Mouse (Mus musculus) duodenum, adult 2 months (tissue): Measurements from ENCODE around the gene Olfr904. TPM values are rescaled to one million over a fixed set of nuclear protein-coding genes. Genes with fewer than 3 reads are reported as not detected.

ENCODE experiments used
- polyA plus RNA-seq: library from polyadenylated mRNA; depleted of rRNA; stranded (reverse); fragments of >200 nt; gene quantifications from 2 replicates; pipeline ENCODE4 v1.2.3, GENCODE M21; 2012; ENCODE audit warnings: low replicate concordance; rRNA removed

The Olfr904 gene
- not detected in 2 replicates for polyA plus RNA-seq

GRCm38 (mm10) chr9:38462844-38463243 lies at the start of gene Olfr904:
TSS of gene Olfr904 (plus strand) at chr9:38463144.

GRCm38 (mm10) chr9:38429155-38429554 lies 33.8 kb upstream of the Olfr904 start, which contains the start of gene Olfr901:
TSS of gene Olfr901 (plus strand) at chr9:38429455.

GRCm38 (mm10) chr9:38447352-38447751 lies 15.6 kb upstream of the Olfr904 start, which contains the start of gene Olfr902:
TSS of gene Olfr902 (plus strand) at chr9:38447652.

GRCm38 (mm10) chr9:38470807-38471206 lies 7.9 kb downstream of the Olfr904 start, which contains the start of gene Olfr905:
TSS of gene Olfr905 (plus strand) at chr9:38471107.

GRCm38 (mm10) chr9:38486785-38487184 lies 23.8 kb downstream of the Olfr904 start, which contains the start of gene Olfr906:
TSS of gene Olfr906 (plus strand) at chr9:38487085.

GRCm38 (mm10) chr9:38495501-38495900 lies 32.6 kb downstream of the Olfr904 start, which contains the start of gene Olfr907:
TSS of gene Olfr907 (plus strand) at chr9:38495801.

Other genes with a start within 250 kb of the Olfr904 start
- gene Olfr894, start 245.1 kb upstream of the Olfr904 start, polyA plus RNA-seq, result not detected in 2 replicates
- not detected in 2 replicates for gene Olfr143, start 210.4 kb upstream of the Olfr904 start, polyA plus RNA-seq
- not detected in 2 replicates for gene Olfr895, start 195.3 kb upstream of the Olfr904 start, polyA plus RNA-seq
- gene Olfr896-ps1, start 172.0 kb upstream of the Olfr904 start, polyA plus RNA-seq, result not detected in 2 replicates
- gene Olfr25, start 134.1 kb upstream of the Olfr904 start, polyA plus RNA-seq, result not detected in 2 replicates
- not detected in 2 replicates for gene Olfr898, start 114.7 kb upstream of the Olfr904 start, polyA plus RNA-seq
- gene Olfr250, start 96.2 kb upstream of the Olfr904 start, polyA plus RNA-seq, result not detected in 2 replicates
- not detected in 2 replicates for gene Olfr251, start 86.1 kb upstream of the Olfr904 start, polyA plus RNA-seq
- gene Olfr147, start 61.4 kb upstream of the Olfr904 start, polyA plus RNA-seq, result not detected in 2 replicates
- gene Olfr901, start 33.7 kb upstream of the Olfr904 start, polyA plus RNA-seq, result not detected in 2 replicates
- gene Olfr902, start 15.5 kb upstream of the Olfr904 start, polyA plus RNA-seq, result not detected in 2 replicates
- not detected in 2 replicates for gene Olfr905, start 8.0 kb downstream of the Olfr904 start, polyA plus RNA-seq
- gene Olfr906, start 23.9 kb downstream of the Olfr904 start, polyA plus RNA-seq, result not detected in 2 replicates
- gene Olfr907, start 32.7 kb downstream of the Olfr904 start, polyA plus RNA-seq, result not detected in 2 replicates
- not detected in 2 replicates for gene Olfr911-ps1, start 58.4 kb downstream of the Olfr904 start, polyA plus RNA-seq
- gene Olfr910, start 74.7 kb downstream of the Olfr904 start, polyA plus RNA-seq, result not detected in 2 replicates
- gene Olfr912, start 117.0 kb downstream of the Olfr904 start, polyA plus RNA-seq, result not detected in 2 replicates
- not detected in 2 replicates for gene Olfr913, start 129.6 kb downstream of the Olfr904 start, polyA plus RNA-seq
- not detected in 2 replicates for gene Olfr914, start 142.0 kb downstream of the Olfr904 start, polyA plus RNA-seq
- gene Olfr916, start 196.7 kb downstream of the Olfr904 start, polyA plus RNA-seq, result not detected in 2 replicates
- not detected in 2 replicates for gene Olfr917, start 202.7 kb downstream of the Olfr904 start, polyA plus RNA-seq
- not detected in 2 replicates for gene Olfr918, start 211.5 kb downstream of the Olfr904 start, polyA plus RNA-seq
- gene Olfr919, start 240.5 kb downstream of the Olfr904 start, polyA plus RNA-seq, result not detected in 2 replicates